Mouse (Mus musculus) thymus, adult 2 months (tissue): ENCODE measurements around the gene Gm20736. TPM values are rescaled to one million over a fixed set of nuclear protein-coding genes. Genes with fewer than 3 reads are reported as not detected.
"Not testable (repeated sequence)": the region's sequence is repeated elsewhere in the genome, so short reads cannot be mapped to it uniquely, and the experiment has no call there.

Experiments
- DNase-seq: peaks from one replicate; pipeline ENCODE4 v3.0.0; 2021
- H3K27ac ChIP-seq: fragments of 200-500 bp; 2 replicates; pipeline ENCODE4 v1.5.1; 2012; ENCODE audit warnings: low read length, control low read depth; ENCODE audit not compliant: control insufficient read depth, insufficient read depth
- H3K27me3 ChIP-seq: fragments of 200-500 bp; 2 replicates; pipeline ENCODE4 v1.6.1; 2012; ENCODE audit warnings: mild to moderate bottlenecking, low read length, moderate library complexity, mixed read lengths; ENCODE audit not compliant: control insufficient read depth, insufficient read depth
- H3K36me3 ChIP-seq: fragments of 200-500 bp; 2 replicates; pipeline ENCODE4 v1.6.1; 2012; ENCODE audit warnings: mild to moderate bottlenecking, low read length, moderate library complexity; ENCODE audit not compliant: control insufficient read depth, insufficient read depth
- H3K4me1 ChIP-seq: fragments of 200-500 bp; replicated peaks from 2 replicates; pipeline ENCODE4 v1.6.1; 2012; ENCODE audit warnings: low read length; ENCODE audit not compliant: control insufficient read depth, insufficient read depth
- H3K4me3 ChIP-seq: fragments of 200-500 bp; 2 replicates; pipeline ENCODE4 v1.5.1; 2012; ENCODE audit warnings: mild to moderate bottlenecking, low read length, control low read depth, moderate library complexity; ENCODE audit not compliant: control insufficient read depth, insufficient read depth
- WGBS: fragments of 180-500 bp; shearing (Covaris S2); methylation state at CpG from one replicate; pipeline ENCODE4 v1.1.7; 2018; 5-methylcytosine and 5-hydroxymethylcytosine counted together
- polyA plus RNA-seq: library from polyadenylated mRNA; depleted of rRNA; stranded (reverse); fragments of >200 nt; gene quantifications from 2 replicates; pipeline ENCODE4 v1.2.3, GENCODE M21; 2012; rRNA removed

The Gm20736 gene
- not detected in 2 replicates for polyA plus RNA-seq

DNA sequence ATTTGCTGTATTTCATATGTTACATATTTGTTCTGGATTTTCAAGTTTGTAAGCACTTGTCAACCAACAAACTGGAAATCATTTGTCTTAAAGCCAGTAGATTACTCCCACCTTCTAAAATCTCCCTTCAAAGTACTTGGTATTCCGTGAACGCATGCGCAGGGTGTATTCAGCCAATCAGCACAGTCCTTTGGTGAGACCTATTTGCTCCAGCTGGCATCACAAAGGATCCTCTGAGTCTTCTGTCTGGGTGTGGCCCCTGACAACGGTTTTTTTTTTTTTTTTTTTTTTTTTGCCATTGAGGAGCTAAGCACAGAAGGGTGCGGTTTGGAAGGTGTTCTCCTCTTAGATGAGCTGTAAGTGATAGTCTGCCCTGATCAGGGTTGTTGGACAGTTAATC is at the start of gene Gm20736:
TSS of gene Gm20736 (plus strand) at position 301 of the 400 bp plus-strand sequence.
- H3K27ac ChIP-seq, H3K27me3 ChIP-seq, DNase-seq, H3K36me3 ChIP-seq, H3K4me3 ChIP-seq, H3K4me1 ChIP-seq: not testable (repeated sequence)
- WGBS, result no CpG with 5 or more reads among the region's 5 CpGs

Other genes with a start within 250 kb of the Gm20736 start
- not detected in 2 replicates for gene Gm20924, start 170.2 kb upstream of the Gm20736 start, polyA plus RNA-seq